Mouse (Mus musculus): Measurements from ENCODE around the gene Arhgap10. TPM values are rescaled to one million over a fixed set of nuclear protein-coding genes. Genes with fewer than 3 reads are reported as not detected.

Gene Arhgap10
- polyA plus RNA-seq, 1 experiment from 2014 or later = 7.0 TPM

DNA sequence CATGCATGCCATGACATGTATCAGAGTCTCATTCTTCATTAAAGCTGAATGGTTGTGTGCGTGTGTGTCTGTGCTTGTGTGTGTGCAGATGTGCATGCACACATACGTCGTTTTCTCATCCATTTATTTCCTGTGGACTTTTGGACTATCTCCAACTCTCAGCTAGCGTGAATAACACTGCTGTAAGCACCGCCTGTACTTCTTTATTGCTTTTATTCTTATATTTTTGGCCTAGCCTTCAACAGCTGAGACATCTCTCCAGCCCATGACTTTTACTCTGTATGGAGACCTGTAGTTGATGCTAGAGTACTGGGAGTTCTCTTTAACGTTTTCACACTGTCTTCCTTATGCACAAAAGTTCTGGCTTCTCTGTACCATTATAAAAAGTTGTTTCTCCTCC, 285.9 kb downstream of the Arhgap10 start:
- H3K4me2 ChIP-seq (ENCODE audit: low read depth, low read length) = no peak overlapping the region
- no peak overlapping the region for H3K27ac ChIP-seq (ENCODE audit: low read length)
- no peaks in the 10 kb centered on the region for H3K9me3 ChIP-seq (replicated peaks; ENCODE audit: control insufficient read depth, low read length)
- no peaks in the 10 kb centered on the region for H3K27me3 ChIP-seq (ENCODE audit: control insufficient read depth, insufficient read depth, low read depth, low read length)
- no peak for ATAC-seq (ENCODE audit: low read depth)
- H3K36me3 ChIP-seq (ENCODE audit: control insufficient read depth, insufficient read depth) = no peaks in the 10 kb centered on the region
- H3K4me3 ChIP-seq (ENCODE audit: low read depth, low read length) = no peak overlapping the region
- no peak overlapping the region for H3K9ac ChIP-seq (ENCODE audit: low read depth, low read length)
- WGBS (ENCODE audit: insufficient replicate concordance) = 60% methylated on average over 6 of the region's 6 CpGs
- no peaks in the 10 kb centered on the region for H3K4me1 ChIP-seq (ENCODE audit: control insufficient read depth, low read depth, low read length)

DNA sequence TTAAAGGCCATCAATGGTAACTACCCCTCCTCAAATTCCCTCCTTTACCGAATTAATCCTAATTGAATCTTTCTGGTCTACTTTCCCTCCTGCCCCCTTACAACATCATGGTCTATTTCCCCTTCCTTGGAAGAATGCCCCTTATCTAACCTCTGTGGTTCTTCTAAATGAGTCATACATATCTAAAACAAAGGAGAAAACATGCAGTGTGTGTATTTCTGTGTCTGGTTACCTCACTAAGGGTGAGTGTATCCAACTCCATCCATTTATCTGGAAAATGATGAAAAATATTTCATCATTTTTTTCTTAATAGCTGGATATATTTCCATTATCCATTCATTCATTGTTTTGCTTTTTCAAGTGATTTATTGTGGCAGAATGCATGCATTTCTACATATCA, 286.5 kb downstream of the Arhgap10 start:
- Histone ChIP-seq H3K36me3 (ENCODE audit: control insufficient read depth, insufficient read depth) (no peaks in the 10 kb centered on the region), H3K27ac (ENCODE audit: low read length) (no peak overlapping the region), H3K9me3 (replicated peaks; ENCODE audit: control insufficient read depth, low read length) (no peaks in the 10 kb centered on the region), H3K4me3 (ENCODE audit: low read depth, low read length) (no peak overlapping the region), H3K4me1 (ENCODE audit: control insufficient read depth, low read depth, low read length) (no peaks in the 10 kb centered on the region), H3K9ac (ENCODE audit: low read depth, low read length) (no peak overlapping the region), H3K4me2 (ENCODE audit: low read depth, low read length) (no peak overlapping the region), H3K27me3 (ENCODE audit: control insufficient read depth, insufficient read depth, low read depth, low read length) (no peaks in the 10 kb centered on the region)
- no peak for ATAC-seq (ENCODE audit: low read depth)
- whole genome bisulfite sequencing (ENCODE audit: insufficient replicate concordance) = 58% methylated on average over 1 of the region's 1 CpGs

DNA sequence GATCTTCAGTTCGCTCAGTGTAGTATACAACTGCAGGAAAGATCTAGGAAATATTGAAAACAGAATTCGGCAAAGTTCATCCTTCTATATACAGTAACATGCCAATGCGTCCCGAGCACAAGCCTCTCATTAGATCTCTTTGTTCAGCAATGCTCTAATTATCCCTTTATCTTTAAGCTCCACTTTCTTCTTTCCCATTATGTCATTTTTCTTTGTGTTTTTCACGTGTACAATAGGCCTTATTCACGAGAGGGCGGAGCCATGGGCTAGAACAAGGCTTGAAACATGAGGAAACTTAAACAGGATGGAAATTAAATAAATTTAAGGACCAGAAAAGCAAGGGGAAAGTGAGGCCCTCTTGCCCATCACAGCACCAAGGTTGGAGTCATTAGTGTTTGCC, 289.1 kb downstream of the Arhgap10 start:
- no peak overlapping the region for H3K4me3 ChIP-seq (ENCODE audit: low read depth, low read length)
- H3K36me3 ChIP-seq (ENCODE audit: control insufficient read depth, insufficient read depth) = no peaks in the 10 kb centered on the region
- H3K4me2 ChIP-seq (ENCODE audit: low read depth, low read length) = no peak overlapping the region
- no peak for ATAC-seq (ENCODE audit: low read depth)
- WGBS (ENCODE audit: insufficient replicate concordance) = 60% methylated on average over 7 of the region's 7 CpGs
- H3K27me3 ChIP-seq (ENCODE audit: control insufficient read depth, insufficient read depth, low read depth, low read length) = no peaks in the 10 kb centered on the region
- H3K4me1 ChIP-seq (ENCODE audit: control insufficient read depth, low read depth, low read length) = no peaks in the 10 kb centered on the region
- no peak overlapping the region for H3K27ac ChIP-seq (ENCODE audit: low read length)
- no peaks in the 10 kb centered on the region for H3K9me3 ChIP-seq (replicated peaks; ENCODE audit: control insufficient read depth, low read length)
- H3K9ac ChIP-seq (ENCODE audit: low read depth, low read length) = no peak overlapping the region

DNA sequence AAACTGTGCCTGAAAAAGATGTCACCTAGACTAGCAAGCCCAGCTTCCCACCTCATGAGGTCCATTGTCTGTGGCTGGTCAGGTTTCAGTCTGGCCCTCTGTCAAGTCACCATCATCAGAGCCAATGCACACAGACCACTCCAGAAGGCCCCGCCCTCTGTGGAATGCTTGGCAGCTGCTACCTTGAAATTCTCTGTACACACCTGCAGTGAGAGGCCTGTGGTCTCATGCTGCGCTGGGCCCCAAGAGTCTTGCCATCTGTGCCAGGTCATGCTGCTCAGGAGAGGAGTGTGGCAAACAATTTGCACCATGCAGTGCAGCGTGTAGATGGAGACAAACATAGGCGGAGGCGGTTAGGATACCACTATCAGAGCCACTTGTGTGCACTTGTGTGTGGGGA, 290.0 kb downstream of the Arhgap10 start:
- WGBS (ENCODE audit: insufficient replicate concordance) = 75% methylated on average over 5 of the region's 5 CpGs
- H3K27ac ChIP-seq (ENCODE audit: low read length) = no peak overlapping the region
- H3K4me1 ChIP-seq (ENCODE audit: control insufficient read depth, low read depth, low read length) = no peaks in the 10 kb centered on the region
- H3K4me2 ChIP-seq (ENCODE audit: low read depth, low read length) = no peak overlapping the region
- no peaks in the 10 kb centered on the region for H3K9me3 ChIP-seq (replicated peaks; ENCODE audit: control insufficient read depth, low read length)
- no peak overlapping the region for H3K9ac ChIP-seq (ENCODE audit: low read depth, low read length)
- no peaks in the 10 kb centered on the region for H3K27me3 ChIP-seq (ENCODE audit: control insufficient read depth, insufficient read depth, low read depth, low read length)
- no peak for ATAC-seq (ENCODE audit: low read depth)
- no peaks in the 10 kb centered on the region for H3K36me3 ChIP-seq (ENCODE audit: control insufficient read depth, insufficient read depth)
- H3K4me3 ChIP-seq (ENCODE audit: low read depth, low read length) = no peak overlapping the region

DNA sequence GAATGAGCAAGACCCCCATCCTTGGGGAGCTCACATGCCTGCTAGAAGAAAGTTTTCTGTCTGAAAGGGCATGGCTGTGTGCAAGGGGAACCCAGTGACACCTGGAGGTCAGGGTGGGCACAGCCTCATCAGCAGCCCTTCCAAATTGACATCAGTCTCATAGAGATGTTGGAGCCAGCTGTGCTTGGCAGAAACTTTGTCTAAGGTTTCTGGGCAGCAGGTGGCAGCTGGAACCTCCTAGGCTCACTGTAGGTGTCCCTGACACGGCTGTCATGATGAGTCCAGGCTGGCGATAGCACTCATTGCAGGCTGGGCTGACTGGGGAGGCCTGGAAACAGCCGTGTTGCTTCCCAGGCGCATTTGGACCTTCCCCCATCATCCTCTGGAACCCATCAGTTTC, 294.6 kb downstream of the Arhgap10 start:
- Histone ChIP-seq H3K9me3 (replicated peaks; ENCODE audit: control insufficient read depth, low read length) (no peaks in the 10 kb centered on the region; the same call in 1 of the 2 replicates), H3K27me3 (ENCODE audit: control insufficient read depth, insufficient read depth, low read depth, low read length) (no peaks in the 10 kb centered on the region), H3K36me3 (ENCODE audit: control insufficient read depth, insufficient read depth) (no peaks in the 10 kb centered on the region), H3K4me2 (ENCODE audit: low read depth, low read length) (no peak overlapping the region), H3K9ac (ENCODE audit: low read depth, low read length) (no peak overlapping the region), H3K4me3 (ENCODE audit: low read depth, low read length) (no peak overlapping the region), H3K27ac (ENCODE audit: low read length) (no peak overlapping the region), H3K4me1 (ENCODE audit: control insufficient read depth, low read depth, low read length) (no peaks in the 10 kb centered on the region)
- WGBS (ENCODE audit: insufficient replicate concordance) = 77% methylated on average over 4 of the region's 4 CpGs
- no peak for ATAC-seq (ENCODE audit: low read depth)

DNA sequence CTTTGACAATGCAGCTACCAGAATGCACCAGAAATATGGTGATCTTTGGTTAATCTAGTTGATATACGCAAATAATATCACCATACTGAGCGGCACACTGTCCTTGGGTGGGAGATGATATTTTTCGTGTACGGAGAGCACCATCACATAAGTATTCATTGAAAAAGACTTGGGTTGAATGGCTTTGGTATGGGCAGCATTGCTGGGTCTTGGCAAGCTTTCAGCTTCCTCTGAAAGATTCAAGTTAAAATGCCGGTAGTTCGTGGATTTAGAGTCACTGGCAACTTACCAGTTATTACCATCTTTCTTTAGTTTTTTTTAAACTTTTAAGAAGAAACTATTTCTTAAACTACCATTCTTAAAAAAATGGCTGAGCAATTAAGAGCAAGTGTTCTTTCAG, 302.6 kb downstream of the Arhgap10 start:
- no peak for ATAC-seq (ENCODE audit: low read depth)
- no peaks in the 10 kb centered on the region for H3K9me3 ChIP-seq (replicated peaks; ENCODE audit: control insufficient read depth, low read length)
- no peak overlapping the region for H3K27ac ChIP-seq (ENCODE audit: low read length)
- no peak overlapping the region for H3K4me3 ChIP-seq (ENCODE audit: low read depth, low read length)
- no peaks in the 10 kb centered on the region for H3K4me1 ChIP-seq (ENCODE audit: control insufficient read depth, low read depth, low read length)
- H3K27me3 ChIP-seq (ENCODE audit: control insufficient read depth, insufficient read depth, low read depth, low read length) = no peaks in the 10 kb centered on the region
- WGBS (ENCODE audit: insufficient replicate concordance) = 69% methylated on average over 6 of the region's 6 CpGs
- no peak overlapping the region for H3K4me2 ChIP-seq (ENCODE audit: low read depth, low read length)
- H3K9ac ChIP-seq (ENCODE audit: low read depth, low read length) = no peak overlapping the region
- no peaks in the 10 kb centered on the region for H3K36me3 ChIP-seq (ENCODE audit: control insufficient read depth, insufficient read depth)

DNA sequence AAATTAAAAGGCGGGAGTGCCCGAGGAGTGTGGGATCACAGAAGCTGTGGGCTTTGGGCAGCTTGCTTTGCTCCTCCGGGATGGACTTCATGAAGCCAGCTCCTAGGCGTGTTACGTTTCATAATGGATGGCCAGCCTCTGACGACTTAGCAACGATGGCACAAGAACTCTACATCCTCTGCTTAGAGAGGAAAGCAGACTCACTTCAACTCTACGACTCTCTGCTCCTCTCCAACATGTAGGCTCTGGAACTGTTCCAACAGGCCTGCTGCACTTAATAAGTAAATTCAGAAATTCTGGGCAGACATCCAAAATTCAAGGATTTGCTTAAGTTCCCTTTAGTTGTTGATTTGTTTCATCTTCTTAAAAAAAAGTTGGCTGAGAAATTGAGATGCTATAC, 303.1 kb downstream of the Arhgap10 start:
- no peak for ATAC-seq (ENCODE audit: low read depth)
- H3K9ac ChIP-seq (ENCODE audit: low read depth, low read length) = no peak overlapping the region
- H3K27me3 ChIP-seq (ENCODE audit: control insufficient read depth, insufficient read depth, low read depth, low read length) = no peaks in the 10 kb centered on the region
- H3K9me3 ChIP-seq (replicated peaks; ENCODE audit: control insufficient read depth, low read length) = no peaks in the 10 kb centered on the region
- H3K4me2 ChIP-seq (ENCODE audit: low read depth, low read length) = no peak overlapping the region
- WGBS (ENCODE audit: insufficient replicate concordance) = 71% methylated on average over 8 of the region's 8 CpGs
- no peak overlapping the region for H3K4me3 ChIP-seq (ENCODE audit: low read depth, low read length)
- no peaks in the 10 kb centered on the region for H3K4me1 ChIP-seq (ENCODE audit: control insufficient read depth, low read depth, low read length)
- H3K27ac ChIP-seq (ENCODE audit: low read length) = no peak overlapping the region
- no peaks in the 10 kb centered on the region for H3K36me3 ChIP-seq (ENCODE audit: control insufficient read depth, insufficient read depth)

DNA sequence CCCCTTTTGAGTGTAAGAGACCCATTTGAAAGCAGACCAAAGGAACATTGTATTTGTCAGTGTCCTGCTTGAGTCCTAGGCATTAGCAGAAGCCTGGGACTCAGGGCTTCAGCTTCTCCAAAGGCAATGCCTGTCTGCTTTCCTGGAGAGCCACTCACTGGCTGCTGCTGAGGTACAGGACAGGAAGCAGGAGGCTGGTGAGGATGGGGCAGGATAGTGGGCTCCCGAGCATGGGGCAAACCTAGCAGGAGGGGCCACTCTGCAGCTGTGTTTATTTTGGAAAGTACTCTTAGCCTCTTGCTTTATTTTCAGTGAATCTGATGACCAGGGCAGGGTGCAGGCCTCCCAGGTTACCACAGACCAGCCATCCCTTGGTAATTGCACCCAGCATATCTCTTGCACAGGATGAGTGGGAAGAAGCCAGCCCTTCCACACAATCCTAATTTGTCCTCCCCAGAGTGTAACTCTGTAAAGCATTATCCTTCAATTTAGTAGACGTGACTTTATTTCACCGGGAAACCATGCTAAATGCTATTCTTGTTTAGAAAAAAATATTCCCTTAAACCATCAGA, 303.8 kb downstream of the Arhgap10 start:
- H3K9ac ChIP-seq (ENCODE audit: low read depth, low read length) = no peak overlapping the region
- H3K27ac ChIP-seq (ENCODE audit: low read length) = no peak overlapping the region
- WGBS (ENCODE audit: insufficient replicate concordance) = 51% methylated on average over 3 of the region's 3 CpGs
- no peak overlapping the region for H3K4me3 ChIP-seq (ENCODE audit: low read depth, low read length)
- H3K4me2 ChIP-seq (ENCODE audit: low read depth, low read length) = no peak overlapping the region
- H3K27me3 ChIP-seq (ENCODE audit: control insufficient read depth, insufficient read depth, low read depth, low read length) = no peaks in the 10 kb centered on the region
- H3K9me3 ChIP-seq (replicated peaks; ENCODE audit: control insufficient read depth, low read length) = no peaks in the 10 kb centered on the region
- no peaks in the 10 kb centered on the region for H3K4me1 ChIP-seq (ENCODE audit: control insufficient read depth, low read depth, low read length)
- ATAC-seq (ENCODE audit: low read depth) = no peak
- H3K36me3 ChIP-seq (ENCODE audit: control insufficient read depth, insufficient read depth) = no peaks in the 10 kb centered on the region

DNA sequence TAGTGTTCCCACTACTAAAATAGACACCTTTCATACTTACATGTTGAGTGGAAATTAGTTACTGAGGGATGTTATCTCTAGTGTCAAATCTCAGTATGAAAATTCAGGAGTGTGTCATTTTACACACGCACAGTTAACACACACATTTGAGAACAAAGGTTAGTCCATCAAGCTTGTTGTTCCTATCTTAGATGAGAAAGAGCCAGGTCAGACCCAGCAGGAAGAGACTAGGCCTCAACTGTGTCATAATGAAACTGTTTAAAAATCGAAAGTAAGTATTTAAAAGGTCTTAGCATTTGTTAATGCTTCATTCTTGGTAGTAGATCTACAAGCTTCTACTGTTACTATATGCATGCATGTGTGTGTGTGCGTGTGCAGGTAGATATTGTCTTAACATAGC, 308.5 kb downstream of the Arhgap10 start:
- ATAC-seq (ENCODE audit: low read depth) = no peak
- Histone ChIP-seq H3K27me3 (ENCODE audit: control insufficient read depth, insufficient read depth, low read depth, low read length) (no peaks in the 10 kb centered on the region), H3K4me2 (ENCODE audit: low read depth, low read length) (no peak overlapping the region), H3K4me3 (ENCODE audit: low read depth, low read length) (no peak overlapping the region), H3K4me1 (ENCODE audit: control insufficient read depth, low read depth, low read length) (no peaks in the 10 kb centered on the region), H3K36me3 (ENCODE audit: control insufficient read depth, insufficient read depth) (no peaks in the 10 kb centered on the region), H3K9me3 (replicated peaks; ENCODE audit: control insufficient read depth, low read length) (no peaks in the 10 kb centered on the region), H3K27ac (ENCODE audit: low read length) (no peak overlapping the region), H3K9ac (ENCODE audit: low read depth, low read length) (no peak overlapping the region)
- 63% methylated on average over 3 of the region's 3 CpGs for WGBS (ENCODE audit: insufficient replicate concordance)

All from liver, embryonic 16.5 days (tissue).